Mouse (Mus musculus): ENCODE data around the gene Acrv1. TPM values are rescaled to one million over a fixed set of nuclear protein-coding genes. Genes with fewer than 3 reads are reported as not detected.

Acrv1 gene
- not detected for total RNA-seq (2023)

GRCm38 (mm10) chr9:36692920-36693319 lies at the start of gene Acrv1:
TSS of gene Acrv1 (plus strand) at chr9:36693220.

GRCm38 (mm10) chr9:36643276-36643675 lies 49.7 kb upstream of the Acrv1 start, which contains the start of gene A630095E13Rik:
TSS of gene A630095E13Rik (minus strand) at chr9:36643376.

GRCm38 (mm10) chr9:36727034-36727755 lies 34.2 kb downstream of the Acrv1 start, which contains the start of gene Chek1:
TSS of gene Chek1 (minus strand) at chr9:36727065.

Other genes starting within 250 kb of the Acrv1 start
- gene Gm9513, start 217.6 kb upstream of the Acrv1 start, total RNA-seq (2023), result not detected
- gene Gm5615, start 151.3 kb upstream of the Acrv1 start, total RNA-seq (2023), result not detected
- gene Gm17689, start 110.6 kb upstream of the Acrv1 start, total RNA-seq (2023), result not detected
- gene A630095E13Rik, start 49.8 kb upstream of the Acrv1 start, total RNA-seq (2023), result not detected
- 10 to 100 TPM in 1 of 2 experiments, 1 to 10 TPM in 1; 6.3 to 10.6 TPM for gene Chek1, start 33.8 kb downstream of the Acrv1 start, total RNA-seq (2023)
- gene Stt3a, start 74.5 kb downstream of the Acrv1 start, total RNA-seq (2023), result 100 to 1,000 TPM; 146 to 150 TPM
- 10 to 100 TPM; 45.5 to 47.2 TPM for gene Ei24, start 104.2 kb downstream of the Acrv1 start, total RNA-seq (2023)
- not detected for gene Fez1, start 128.6 kb downstream of the Acrv1 start, total RNA-seq (2023)